Mouse (Mus musculus): ENCODE data around the gene Ftsj3.

Gene Ftsj3

DNA sequence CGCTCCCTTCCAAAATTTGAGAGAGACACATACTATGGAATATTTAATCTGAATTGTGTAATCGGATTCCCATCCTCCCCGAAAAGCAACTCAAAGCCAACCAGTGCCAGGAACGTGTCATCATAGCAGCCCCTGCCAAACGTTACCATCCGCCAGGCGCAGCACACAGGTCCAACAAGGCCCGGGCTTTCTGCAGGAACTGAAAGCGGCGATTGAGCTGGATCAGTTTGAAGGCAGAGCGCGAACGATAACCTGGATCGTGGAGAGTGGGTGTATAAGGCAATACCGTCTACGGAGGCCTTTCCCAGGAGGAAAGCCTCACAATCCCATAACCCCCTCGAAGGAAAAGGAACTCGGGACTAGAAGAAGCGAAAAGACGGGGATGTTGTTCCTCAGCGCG, 705 bp downstream of the Ftsj3 start:
- TF ChIP-seq GATA4 (IDR thresholded peaks at IDR 0.05; ENCODE audit: insufficient replicate concordance, low read length) = no peak

DNA sequence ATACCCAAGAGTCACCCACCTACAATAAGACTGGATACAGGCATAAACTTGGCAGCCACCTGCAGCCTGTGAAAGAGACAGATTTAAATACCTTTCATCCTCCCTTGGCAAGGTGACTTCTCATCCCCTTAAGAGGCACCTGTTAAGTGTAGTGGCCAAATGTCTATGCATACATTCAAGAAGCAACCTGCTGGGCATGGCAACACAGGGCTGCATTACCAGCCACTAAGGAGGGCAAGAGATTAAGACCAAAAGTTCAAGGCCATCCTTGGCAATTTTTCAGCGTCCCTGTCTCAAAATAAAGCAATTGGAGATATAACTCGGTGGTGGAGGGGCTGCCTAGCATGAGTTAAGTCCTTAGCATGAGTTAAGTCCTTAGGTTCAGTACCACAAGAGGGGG, 1.1 kb downstream of the Ftsj3 start:
- TF ChIP-seq GATA4 (IDR thresholded peaks at IDR 0.05; ENCODE audit: insufficient replicate concordance, low read length) = no peak

DNA sequence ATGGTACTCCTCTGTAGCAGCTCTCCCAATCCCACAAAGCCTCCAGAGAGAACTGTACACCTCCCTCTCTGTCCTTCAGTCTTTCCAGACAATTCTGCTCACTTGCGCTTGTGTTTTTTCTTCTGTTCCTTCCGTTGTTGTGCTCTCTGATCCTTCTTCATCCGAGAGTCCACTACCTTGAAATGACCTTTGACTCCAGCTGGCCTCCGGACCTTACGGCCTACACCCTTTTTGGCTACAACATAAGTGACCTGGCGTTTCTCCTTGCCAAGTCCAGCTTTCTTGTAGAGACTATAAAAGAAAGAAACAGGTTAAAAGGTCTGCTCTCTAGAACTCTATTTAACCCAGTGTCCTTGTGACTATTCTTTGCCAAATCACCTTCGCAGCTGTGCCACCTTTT, 6.6 kb downstream of the Ftsj3 start:
- no peak for TF ChIP-seq GATA4 (IDR thresholded peaks at IDR 0.05; ENCODE audit: insufficient replicate concordance, low read length)

DNA sequence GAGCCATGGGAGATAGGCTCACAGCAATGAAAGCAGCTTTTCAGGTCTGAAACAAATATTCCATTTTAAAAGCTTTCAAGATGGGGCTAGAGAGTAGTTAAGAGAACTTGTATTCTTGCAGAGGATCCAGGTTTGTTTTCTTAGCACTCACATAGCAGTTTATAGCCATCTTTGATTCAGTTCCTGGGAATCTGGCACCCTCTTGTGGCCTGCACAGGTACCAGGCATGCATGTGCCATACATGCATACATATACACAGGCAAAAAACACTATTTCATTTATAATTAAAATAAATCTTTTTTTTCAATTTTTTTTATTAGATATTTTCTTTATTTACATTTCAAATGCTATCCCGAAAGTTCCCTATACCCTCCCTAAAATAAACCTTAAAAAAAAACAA, 9.0 kb downstream of the Ftsj3 start:
- TF ChIP-seq GATA4 (IDR thresholded peaks at IDR 0.05; ENCODE audit: insufficient replicate concordance, low read length) = no peak

DNA sequence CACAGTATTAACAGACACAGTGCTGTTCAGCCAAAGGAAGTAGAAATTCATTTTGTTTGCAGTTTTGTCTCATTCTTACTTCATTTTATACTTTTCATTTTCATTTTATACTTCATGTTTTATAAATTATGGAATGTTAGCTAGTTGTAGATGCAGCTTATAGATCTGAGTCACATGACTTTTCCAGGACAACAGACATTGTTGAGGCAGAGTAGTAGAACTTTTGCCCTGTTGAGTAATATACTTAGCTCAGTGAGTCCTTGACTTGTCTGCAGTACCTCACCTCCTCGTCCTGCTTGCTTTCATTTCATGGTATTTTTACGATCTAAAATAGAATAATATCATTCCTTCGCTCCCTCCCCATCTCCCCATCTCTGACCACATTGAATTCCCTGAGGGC, 35.3 kb downstream of the Ftsj3 start:
- TF ChIP-seq GATA4 (IDR thresholded peaks at IDR 0.05; ENCODE audit: insufficient replicate concordance, low read length) = no peak

DNA sequence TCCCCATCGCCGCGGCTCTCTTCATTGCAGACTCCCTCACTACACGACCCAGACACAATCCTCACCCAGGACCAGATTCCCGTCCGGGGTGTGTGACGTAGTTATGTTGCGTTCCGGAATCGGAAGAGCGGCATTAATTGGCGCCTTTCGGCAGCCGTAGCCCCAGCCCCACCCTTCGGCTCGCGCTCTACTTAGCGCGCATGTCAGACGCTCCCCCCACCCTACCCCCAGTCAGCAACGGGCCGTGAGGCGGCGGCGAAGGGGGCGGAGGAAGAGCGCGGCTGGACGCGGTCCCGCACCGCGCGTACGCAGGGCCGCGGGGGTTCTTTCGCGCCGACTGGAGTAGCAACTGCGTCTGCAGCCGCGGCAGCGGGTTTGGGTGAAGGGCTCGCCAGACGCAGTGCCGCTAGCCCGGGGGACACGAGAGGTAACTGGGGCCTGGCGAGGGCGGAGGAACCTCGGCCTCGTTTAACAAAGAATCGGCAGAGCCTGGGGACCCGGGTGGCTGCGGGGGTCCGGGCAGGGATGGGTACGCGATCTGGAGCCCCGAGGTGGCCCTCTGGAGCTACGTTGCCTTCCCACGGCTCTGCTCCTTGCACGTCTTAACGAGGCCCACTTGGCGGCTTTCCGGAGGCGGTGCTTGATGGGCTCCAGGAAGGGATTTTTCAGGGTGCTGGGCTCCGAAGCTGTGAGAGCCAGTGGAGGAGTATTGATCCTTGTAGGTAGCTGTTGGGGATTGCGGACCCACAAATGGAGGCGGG, 39.0 kb downstream of the Ftsj3 start, which contains the start of gene Ddx42:
TSS of gene Ddx42 (plus strand) at position 197 of the 761 bp plus-strand sequence.
- no peak for TF ChIP-seq GATA4 (IDR thresholded peaks at IDR 0.05; ENCODE audit: insufficient replicate concordance, low read length)

DNA sequence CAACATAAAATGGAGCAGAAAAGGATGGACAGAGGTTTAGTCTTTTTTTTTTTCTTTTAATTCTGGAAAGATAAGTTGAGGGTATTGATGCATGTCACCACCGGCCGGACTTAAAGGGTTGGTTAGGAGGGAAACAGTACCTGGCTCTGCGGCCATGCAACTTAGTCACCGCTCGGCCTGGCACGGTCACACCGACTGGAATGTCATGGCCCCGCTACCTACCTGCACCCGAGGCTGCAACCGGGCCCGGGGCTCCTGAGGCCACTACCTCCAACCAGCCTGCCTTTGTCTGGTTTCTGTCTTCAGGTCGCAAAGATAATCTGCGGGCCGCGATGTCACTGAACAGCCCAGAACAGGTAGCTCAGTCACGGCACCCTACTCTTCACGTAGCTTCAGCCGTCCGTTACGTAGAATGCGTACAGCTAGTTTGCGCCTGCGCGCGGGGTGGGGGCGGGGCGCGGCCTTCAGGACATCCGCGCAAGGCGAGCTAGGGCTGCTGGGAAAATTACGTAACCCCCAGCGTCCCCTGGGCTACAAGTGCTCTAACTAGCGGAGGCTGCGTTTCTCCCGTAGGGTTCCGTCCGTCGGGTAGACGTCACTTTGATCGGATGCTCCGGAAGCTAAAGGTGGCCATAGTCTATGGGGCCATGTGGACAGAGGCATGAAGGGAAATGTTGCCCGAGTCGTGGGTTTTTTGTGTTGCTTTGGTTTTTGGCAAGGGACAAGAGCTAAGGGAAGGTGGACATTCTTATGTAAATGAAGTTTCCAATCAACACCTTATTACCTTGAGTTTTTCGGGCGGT, 39.8 kb downstream of the Ftsj3 start, which contains the start of gene Ccdc47:
TSS of gene Ccdc47 (minus strand) at position 418 of the 803 bp plus-strand sequence.
- no peak for TF ChIP-seq GATA4 (IDR thresholded peaks at IDR 0.05; ENCODE audit: insufficient replicate concordance, low read length)

DNA sequence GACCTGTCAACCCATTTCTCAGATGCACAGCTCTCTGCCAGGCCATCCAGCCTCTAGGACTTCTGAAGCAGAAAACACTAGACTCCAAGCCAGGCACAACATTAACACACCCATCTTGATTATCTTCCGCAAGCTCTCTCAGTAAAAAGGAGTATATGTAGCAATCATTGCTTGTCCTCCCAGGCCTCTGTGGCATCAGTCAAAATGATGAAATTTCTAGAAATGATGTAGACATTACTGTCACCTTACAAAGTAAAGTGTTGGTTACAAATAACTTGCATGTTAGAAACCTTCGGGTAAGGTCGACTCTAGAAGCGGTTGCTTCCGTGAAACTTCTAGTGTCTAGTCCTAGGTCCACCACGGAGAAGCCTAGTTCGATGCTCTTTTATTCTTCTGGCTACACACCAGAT, 40.4 kb downstream of the Ftsj3 start:
- TF ChIP-seq GATA4 (IDR thresholded peaks at IDR 0.05; ENCODE audit: insufficient replicate concordance, low read length) = no peak

DNA sequence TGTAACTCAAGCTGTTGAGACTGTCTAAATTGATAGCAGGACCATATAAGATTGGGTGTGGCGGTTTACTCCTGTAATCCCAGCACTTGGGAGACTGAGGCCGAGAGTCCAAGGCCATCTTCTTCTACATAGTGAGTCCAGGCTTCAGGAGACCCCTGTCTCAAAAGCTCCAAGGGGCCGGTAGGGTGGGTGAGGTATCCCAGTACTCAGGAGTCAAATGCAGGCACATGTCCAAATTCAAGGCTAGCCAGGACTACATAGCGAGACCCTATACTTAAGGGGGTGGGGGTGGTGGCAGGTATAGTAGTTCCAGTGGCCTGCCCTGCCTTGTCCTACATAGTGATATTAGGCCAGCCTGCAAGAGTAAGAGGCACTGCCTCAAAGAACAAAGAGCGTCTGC, 41.0 kb downstream of the Ftsj3 start:
- TF ChIP-seq GATA4 (IDR thresholded peaks at IDR 0.05; ENCODE audit: insufficient replicate concordance, low read length) = no peak

DNA sequence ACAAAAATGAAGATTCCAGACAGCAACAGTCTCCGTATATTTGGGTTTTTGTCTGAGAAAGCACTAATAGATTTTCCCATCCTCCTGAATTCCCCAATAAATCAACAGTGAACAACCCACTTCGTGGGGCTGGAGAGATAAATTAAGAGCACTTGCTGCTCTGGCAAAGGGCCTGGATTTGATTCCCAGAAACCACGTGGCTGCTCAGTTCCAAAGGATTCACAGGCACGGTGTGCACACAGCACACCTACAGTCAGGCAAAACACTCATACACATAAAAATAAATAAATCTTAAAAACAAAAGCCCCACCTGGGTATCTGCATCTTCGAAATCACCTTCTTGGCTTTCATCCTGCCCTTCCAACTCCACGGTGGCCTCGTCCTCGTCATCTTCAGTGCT, 43.1 kb downstream of the Ftsj3 start:
- TF ChIP-seq GATA4 (IDR thresholded peaks at IDR 0.05; ENCODE audit: insufficient replicate concordance, low read length) = no peak

DNA sequence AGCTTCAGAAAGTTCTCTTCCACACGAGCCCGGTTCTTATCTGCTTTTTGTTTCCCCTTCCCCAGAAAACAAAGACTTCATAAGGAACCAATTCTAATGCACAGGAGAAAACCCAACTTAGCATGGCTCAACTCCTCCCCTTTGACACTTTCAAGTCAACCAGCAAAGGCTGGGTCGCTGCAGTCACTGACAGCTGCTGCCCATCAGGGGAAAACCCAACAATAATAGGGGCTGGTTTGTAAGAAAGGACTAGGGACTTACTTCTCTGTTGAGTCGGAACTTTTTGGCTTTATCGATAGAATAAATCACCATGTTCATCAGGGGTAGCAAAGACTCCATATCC, 53.8 kb downstream of the Ftsj3 start, which contains the start of gene Strada:
TSS of gene Strada (minus strand) at position 46 of the 343 bp plus-strand sequence.
- no peak for TF ChIP-seq GATA4 (IDR thresholded peaks at IDR 0.05; ENCODE audit: insufficient replicate concordance, low read length)

DNA sequence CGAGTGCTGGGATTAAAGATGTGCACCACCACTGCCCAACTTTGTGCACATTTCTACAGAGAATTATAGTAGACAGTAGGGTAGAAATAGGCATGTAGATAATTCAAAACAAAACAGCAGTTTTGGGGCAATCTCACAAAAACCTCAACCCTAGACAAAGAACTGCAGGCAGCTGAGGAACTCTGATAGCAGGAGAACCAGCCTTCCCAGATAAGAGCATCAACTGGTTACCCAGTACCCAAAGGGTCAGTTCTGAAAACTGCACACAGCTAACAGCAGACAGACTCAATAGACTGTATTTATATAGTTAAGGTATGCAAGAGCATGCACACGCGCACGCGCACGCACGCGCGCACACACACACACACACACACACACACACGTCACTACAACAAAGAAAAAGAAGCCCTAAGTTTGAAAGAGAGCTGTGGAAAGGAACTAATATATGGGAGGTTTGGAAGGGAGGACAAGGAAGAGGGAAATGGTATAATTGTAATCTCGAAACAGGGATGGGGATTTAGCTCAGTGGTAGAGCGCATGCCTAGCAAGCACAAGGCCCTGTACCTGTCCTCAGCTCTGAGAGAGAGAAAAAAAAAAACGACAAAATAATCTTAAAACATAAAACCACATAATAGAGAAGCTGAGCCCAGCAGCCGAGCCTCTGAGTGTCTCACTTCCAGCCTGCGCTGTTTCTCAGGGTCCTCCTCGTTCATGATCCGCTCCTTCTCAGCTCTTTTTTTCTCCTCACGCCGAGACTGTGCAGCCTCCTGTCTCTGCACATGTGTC, 54.3 kb downstream of the Ftsj3 start:
- TF ChIP-seq GATA4 (IDR thresholded peaks at IDR 0.05; ENCODE audit: insufficient replicate concordance, low read length) = no peak

DNA sequence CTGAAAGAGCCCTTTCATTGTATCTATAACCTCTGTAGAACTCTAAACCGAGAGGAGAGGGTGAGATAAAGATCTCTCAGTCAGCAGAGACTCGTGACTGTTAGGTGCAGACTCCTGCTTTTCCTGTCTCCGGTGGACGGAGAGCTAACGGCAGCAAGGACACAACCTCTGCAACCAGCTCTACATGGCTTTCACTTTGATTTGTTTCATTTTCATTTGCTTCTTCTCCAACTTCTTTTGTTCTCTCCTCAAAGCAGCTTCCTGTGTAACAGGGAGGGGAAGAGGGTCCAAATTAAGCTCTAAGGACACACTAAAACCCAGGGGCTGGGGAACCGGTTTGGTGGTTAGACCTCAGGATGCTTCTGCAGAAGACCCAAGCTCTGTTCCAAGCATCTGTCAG, 55.1 kb downstream of the Ftsj3 start:
- no peak for TF ChIP-seq GATA4 (IDR thresholded peaks at IDR 0.05; ENCODE audit: insufficient replicate concordance, low read length)

Data from liver, adult (tissue).